Mouse (Mus musculus): ENCODE data around the gene Abhd14b.
A peak's percentile ranks its signal among the peaks of the same experiment; 100 is the strongest.

Abhd14b gene

DNA sequence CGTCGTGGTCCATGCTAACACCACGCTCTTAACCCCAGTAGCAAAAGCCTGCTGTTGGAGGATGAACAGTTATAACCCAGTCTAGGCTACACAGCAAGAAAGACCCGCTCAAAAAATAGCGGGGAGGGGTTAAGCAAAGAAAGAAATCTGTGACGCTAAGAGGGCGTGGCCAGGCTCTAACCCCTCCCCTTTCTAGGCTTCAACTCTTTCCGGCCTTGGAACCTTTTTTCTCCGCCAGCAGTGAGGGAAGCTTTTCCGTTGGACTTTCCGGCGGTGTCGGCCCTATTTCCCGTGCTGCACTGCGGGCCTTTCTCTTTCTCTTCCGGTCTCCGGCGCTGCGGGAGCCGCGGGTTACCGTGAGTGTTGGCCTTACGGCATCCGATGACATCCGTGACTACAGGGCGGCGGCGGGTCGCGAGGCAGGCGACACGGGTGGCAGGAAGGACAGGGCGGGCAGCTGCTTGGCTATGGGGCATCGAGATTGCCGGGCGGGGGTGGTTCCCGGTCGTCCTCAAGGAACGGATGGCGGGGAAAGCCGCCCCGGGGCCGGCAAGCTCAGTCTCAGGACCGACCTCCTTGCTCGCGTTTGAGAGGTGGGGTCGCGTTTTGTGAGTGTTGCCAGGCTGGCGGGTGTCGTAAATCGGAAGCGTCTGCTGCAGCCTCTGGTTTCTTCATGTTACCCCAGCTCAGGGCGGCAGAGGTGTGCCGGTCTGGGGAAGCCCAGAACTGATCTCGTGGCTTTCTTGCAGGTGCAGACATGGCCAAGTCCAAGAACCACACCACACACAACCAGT lies 17.8 kb upstream of the Abhd14b start, which contains the start of gene Rpl29:
Gene Rpl29, plus strand, starts transcription at position 234 of the 794 bp plus-strand sequence.
- peak; percentile 97 for DNase-seq (ENCODE audit: low read depth)

DNA sequence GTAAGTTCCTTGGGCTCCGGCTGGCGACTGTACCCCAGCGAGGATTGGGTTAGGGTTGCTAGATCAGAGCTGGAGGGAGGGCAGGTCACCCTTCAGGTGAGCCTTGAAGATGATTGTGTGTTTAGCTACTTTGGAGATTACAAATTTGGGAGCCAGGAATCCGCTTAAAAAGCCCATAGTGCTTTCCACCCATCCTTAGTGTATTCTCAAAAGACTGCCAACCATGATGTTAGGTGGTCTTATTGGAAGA lies 17.3 kb upstream of the Abhd14b start:
- DNase-seq (ENCODE audit: low read depth), result no peak

DNA sequence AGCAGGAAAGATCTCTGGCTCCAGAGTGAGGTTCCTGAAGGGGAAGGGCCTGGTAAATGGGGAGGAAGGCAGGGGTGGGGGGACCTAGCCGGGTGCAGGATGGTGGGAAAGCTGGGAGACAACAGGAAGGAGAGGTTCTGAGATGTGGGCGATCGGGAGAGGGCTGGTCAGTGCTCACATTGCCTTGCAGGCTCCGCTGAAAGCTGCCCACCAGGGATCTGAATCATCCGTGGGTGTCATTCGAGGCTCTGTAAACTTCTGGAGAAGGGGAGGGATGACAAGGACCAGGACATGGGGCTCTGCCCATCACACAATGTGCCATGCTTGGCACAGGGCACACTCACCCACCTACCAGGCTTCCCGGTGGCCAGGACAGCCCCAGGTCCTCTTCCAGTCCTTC lies 13.9 kb upstream of the Abhd14b start:
- no peak for DNase-seq (ENCODE audit: low read depth)

DNA sequence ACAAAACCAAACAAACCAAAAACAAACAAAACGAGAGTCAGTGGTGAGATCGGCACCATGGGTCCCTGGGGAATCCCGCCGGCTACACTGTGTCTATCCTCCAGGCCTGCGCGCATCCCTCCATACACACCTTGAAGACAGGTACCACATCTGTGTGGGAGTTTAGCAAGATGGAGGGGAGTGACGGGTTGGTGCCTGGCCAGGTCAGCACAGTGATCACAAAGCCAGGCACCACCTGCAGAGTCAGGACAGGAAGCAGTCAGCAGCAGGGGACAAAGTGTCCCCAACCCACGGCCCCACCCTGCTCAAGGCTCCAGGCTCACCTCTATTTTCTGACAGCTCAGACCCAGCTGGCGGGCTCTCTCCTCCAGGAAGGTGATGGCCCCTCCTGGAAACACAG lies 10.7 kb upstream of the Abhd14b start:
- DNase-seq (ENCODE audit: low read depth), result no peak

DNA sequence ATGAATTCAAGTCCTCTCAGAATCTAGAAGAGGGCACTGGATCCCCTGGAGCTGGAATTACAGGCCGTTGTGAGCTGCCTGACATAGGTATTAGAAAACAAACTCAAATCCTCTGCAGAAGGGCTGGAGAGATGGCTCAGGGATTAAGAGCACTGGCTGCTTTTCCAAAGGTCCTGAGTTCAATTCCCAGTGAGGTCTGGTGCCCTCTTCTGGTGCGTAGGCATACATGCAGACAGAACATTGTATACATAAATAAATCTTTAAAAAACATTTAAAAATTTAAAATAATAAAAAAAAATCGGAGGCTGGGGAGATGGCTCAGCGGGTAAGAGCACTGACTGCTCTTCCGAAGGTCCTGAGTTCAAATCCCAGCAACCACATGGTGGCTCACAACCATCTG lies 4.6 kb upstream of the Abhd14b start:
- DNase-seq (ENCODE audit: low read depth), result no peak

DNA sequence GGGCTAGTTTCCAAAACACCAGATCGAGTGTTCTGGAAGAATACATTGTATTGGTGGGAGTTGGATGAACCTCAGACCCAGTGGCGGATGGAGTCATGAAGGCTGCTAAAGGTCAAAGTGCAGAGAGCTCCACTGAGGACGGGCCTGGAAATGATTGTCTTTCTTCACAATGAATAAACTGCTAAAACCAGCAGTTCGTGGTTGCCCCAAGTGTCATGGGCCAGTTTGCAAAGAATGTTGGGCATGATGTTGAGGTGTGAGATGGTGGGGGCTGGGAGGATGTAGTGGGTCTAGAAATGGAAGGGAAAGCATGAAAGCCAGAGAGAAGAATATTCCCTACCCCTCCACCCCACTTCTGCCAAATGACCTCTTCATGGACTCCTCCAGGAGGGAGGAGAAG lies 2.4 kb upstream of the Abhd14b start:
- DNase-seq (ENCODE audit: low read depth), result no peak

DNA sequence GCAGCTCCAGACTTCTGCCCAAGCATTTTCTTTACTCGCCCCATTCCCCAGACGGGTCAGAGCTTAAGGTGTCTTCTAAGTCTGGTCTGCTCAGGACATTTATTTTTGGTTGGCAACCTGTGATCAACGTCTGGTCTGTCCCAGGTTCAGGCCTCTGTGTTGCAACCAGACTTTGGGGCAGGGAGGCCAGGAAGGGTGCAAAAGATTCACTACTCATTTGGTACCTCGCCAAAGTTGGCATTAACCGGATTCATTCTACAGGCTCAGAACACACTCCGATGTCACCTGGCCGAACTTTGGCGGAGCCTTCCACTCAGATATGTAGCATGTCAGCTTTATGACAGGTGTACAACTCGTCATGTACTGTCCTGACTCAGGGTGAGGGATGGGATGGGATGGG lies 692 bp downstream of the Abhd14b start:
- DNase-seq (ENCODE audit: low read depth), result no peak

DNA sequence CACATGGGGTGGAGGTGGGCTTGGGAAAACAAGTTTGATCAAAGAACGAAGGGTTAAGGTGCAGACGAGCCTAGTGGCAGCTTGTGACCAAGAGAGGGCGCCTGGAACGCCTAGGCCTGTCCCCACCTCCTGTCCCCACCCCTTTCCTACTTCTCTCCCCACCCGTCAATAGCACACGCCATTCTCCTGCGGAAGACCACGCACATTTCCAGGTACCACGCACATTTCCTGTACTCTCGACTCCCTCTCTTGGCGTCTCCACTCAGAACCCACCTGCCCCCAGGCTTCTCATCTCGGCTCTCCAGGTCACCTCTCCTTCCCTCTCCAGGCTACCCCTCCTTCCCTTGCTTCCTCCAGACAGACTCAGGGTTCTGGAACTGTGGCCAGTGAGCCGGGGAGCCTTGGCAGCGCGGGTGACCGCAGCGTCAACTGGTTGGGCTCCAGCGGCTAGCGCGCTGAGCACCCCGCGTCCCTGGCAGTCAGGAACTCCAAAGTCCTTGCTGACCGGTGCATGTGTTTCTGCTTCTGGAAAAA lies 1.3 kb downstream of the Abhd14b start:
- peak; percentile 49 for DNase-seq (ENCODE audit: low read depth)

DNA sequence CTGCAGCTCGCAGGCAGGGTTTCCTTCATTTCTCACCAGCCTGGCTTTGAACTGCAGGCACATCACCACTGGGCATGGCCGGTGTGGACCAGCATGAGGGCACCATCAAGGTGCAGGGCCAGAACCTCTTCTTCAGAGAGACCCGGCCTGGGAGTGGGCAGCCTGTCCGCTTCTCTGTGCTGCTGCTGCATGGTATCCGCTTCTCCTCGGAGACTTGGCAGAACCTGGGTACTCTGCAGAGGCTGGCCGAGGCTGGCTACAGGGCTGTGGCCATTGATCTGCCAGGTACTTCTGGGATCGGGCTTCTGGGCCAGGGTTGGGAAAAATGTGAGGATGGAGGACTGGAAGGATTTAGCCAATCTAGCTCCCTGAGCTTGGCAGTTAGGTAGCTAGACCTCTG lies 2.7 kb downstream of the Abhd14b start:
- no peak for DNase-seq (ENCODE audit: low read depth)

DNA sequence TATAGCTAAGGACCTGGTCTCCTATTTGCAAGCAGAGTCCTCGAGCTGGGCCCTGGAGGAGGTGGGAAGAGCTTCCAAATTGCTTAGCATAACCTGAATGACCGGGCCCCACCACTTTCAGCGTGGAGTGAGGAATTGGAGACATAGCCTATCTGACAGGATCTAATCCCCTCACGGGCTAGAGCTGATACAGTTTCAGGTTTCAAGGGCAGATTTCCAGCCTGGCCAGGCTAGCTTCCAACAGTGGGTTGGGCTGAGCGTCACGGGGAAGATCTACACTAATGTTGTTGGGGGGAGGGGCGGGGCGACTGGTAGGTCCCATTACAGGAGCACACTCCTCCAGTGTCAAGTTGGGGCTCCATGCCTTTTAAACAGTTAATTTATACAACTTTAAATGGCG lies 3.4 kb downstream of the Abhd14b start:
- peak; percentile 95 for DNase-seq (ENCODE audit: low read depth)

DNA sequence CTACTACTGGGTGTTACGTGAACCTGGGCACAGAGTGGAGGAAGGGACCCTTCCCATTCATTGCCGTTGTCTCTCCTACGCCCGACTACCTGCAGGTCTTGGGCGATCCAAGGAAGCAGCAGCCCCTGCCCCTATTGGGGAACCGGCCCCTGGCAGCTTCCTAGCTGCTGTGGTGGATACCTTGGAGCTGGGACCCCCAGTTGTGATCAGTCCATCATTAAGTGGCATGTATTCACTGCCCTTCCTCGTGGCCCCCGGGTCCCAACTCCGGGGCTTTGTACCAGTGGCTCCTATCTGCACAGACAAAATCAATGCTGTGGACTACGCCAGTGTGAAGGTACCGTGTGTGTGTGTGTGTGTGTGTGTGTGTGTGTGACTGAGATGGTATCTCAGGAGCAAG lies 4.0 kb downstream of the Abhd14b start:
- no peak for DNase-seq (ENCODE audit: low read depth)

DNA sequence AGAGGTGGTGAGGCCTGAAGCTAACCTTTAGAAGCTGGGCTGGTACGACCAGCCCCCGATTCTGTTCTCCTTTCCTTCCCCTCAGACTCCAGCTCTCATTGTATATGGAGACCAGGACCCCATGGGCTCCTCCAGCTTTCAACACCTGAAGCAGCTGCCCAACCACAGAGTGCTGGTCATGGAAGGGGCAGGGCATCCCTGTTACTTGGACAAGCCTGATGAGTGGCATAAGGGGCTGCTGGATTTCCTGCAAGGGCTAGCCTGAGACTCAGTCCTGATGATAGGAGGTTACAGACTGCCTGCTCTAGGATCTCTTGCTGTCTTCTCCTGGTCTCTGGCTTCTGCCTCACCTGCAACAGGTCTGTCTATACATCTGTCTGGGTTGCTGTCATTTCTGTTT lies 4.6 kb downstream of the Abhd14b start:
- no peak for DNase-seq (ENCODE audit: low read depth)

DNA sequence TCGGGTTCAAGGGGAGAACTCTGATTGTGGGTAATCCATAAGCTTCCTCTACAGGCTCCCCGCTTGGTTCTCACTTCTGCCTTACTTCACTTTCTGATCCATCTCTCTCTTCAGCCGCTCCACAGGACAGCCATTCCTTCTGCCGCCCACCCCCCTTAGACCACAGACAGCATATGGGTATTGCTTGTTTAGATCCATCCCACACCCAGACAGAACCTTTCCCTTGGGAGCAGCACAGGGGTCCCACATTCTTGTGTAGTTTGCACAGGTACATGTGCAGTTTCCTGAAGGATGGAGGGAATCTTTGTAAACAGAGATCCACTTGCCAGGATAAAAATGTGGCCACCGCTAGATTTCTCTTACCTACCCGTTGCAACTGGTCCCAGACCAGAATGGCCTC lies 5.1 kb downstream of the Abhd14b start:
- no peak for DNase-seq (ENCODE audit: low read depth)

DNA sequence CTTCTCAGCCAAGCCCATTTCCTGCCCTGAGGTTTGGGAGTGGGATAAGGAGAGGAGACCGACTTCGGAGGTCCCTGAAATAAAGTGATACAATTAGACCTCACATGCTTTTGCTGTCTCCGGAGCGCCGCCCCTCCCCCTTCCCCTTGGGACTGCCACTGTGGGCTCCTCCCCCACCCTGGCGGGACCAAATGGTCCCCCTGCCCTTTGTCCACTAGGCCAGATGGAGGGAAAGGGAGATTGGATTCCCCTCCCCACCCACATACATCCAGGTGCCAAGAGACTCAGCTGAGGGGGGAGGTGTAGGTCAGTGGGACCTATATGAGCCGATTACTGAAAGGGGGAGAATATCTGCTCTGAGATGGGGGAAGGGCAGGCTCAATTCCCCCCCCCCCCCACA lies 5.6 kb downstream of the Abhd14b start:
- DNase-seq (ENCODE audit: low read depth), result peak; percentile 60

DNA sequence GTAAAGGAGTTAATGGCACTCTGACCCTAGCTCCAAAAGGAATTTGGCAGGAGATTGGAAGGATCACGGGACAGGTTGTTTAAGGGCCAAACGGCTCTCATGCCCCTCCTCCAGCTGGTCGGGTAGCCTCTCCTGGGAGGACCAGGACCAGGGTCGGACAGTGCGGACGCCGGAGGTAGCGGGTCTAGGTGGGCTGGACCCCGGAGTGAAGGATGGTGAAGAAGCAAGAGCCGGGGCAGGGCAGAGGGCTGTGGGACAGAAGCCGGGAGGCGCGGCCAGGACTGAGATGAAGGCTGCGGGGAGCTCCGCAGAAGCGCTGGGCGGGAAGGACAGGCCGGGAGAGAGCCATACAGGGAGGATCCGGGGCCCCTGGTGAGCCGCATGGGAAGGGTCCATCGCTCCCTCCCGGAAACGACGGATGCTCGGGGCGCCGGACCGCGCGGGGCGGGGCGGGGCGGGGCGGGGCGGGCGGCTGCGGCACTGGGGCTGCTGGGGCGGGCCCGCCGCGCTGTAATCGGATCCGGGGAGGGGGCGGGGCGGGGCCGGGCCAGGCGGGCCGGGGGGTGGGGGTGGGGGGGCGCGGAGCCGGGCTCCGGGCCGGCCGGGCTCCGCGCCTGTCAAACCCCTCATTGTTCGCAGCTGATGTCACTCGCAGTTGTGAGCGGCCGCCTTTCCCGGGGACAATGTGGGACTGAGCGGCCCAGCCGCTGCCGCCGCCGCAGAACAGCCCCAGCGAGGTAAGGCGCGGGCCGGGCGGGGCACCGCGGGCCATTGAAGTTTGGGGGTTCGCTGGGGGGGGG lies 6.2 kb downstream of the Abhd14b start, which contains the start of gene Pcbp4:
Gene Pcbp4, plus strand, starts transcription at position 21 of the 800 bp plus-strand sequence.
- DNase-seq (ENCODE audit: low read depth), result peak; percentile 88

DNA sequence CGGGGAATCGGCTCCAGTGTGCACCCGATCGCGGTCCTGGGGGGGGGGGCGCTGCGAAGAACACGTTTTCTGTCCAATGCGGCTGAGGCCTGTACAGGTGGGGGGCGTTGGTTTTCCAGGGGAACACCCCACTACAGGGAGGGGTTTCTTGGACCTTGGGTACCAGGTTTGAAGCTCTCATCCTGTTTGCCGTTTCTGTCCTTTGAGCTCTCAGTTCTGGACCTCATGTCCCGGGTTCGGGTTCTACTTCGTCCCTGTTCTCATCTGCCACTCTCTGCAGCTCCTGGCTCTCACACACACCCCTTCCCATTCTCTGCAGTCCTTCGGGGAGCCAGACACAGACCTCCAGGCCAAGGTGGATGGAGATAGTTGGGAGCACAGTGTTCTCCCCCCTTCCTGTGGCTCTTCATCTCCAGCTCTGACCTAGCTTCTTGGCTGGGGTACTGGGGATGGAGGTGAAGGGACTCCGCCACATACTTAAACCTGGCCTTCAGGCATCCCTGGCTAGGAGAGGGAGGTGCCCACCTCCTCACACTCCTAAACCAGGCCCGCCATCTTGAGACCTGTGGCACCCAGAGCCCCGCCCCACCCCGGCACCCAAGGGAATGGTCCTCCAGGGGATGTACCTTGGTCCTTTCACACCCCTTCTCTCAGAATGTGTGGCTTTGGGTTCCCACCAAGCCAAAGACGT lies 7.0 kb downstream of the Abhd14b start:
- peak; percentile 37 for DNase-seq (ENCODE audit: low read depth)

DNA sequence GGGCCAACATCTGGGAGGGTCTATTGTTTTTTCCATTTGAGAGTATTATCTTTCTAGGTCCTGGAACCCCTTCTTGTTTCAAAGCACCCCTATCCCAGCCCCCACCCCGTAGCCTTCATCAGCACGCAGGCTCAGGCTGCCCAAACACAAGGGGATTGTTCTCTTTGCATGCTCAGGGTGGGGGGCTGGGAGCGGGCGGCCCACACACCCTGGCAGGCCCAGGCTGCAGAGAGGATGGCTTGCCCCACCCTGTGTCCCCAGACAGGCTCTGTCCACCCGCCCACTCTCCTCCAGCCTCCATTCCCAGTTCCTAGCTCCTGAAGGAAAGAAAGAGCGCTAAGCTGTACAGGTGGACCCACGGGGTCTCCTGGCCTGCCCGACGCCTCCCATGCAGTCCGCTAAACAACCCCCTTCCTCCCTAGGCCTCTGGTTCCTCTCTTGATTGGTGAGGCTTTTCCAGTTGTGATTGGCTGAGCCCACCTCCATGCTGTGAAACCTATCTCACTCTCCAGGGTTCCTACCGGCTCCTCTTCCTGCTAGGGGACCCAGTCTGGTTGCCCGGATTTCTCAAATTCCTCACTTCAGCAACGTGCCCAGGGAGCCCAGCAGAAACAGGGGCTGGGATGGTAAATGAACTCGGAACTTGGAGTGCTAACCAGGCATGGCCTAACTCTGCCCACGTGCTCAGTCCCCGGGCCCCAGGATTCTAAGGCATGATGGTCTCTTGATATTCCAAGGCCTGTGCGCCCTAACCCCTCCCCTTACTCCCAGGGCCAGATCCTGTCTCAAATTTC lies 7.8 kb downstream of the Abhd14b start:
- peak; percentile 54 for DNase-seq (ENCODE audit: low read depth)

DNA sequence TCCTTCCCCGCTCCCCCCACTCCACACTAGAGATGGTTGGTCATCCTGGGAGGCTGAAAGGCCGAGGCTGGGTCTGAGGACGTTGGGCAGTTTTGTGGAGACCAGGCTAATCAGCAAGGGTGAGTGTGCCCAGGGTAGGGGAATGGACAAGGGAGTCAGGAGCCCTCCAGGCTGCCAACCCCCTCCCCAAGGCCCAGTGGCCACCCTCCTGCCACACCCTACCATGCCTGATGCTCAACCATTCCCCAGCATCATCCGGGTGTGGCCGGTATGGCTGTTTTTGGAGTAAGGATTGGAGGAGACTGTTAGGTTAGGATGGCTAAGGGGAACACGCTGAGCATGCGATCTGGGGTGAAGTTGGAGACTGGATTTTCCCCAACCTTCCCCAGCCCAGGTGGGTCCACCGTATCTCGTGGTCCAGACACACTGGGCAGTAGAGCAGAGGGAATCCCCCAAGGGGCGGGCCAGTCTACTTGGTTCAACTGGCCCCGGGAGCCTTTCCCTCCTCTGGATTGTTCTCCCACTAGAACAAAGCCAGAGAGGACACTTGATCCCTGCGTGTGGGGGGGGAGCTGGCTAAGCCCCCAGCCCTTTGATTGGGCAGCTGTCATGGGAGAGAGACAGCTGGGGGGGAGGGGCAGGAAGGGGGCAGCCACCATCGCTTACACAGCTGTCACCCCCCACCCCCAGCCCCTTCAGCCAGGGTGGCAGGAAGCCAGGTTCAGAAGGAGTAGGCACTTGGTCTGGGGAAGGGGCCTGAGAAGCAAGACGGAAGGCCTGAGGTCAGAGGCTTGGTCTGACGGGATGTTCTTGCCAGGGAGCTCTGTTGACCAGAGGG lies 9.3 kb downstream of the Abhd14b start:
- no peak for DNase-seq (ENCODE audit: low read depth)

DNA sequence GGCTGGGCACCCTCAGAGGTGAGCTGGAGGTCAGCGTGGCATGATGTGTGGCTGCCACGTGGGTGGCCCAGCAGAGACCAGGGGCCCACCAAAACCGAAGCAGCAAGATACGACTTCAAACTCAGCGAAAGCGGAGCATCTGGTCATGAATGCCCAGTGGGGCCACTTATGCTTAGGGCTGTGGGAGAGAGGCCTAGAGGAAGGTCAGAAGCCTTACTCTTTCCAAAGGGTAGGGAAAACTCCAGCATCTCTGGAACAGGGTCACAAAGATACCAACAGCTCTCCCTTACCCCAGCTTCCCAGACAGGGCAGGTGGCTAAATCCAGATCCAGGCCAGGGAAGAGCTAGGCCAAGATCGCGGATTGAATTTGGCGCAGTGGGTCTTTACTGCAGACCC lies 9.9 kb downstream of the Abhd14b start:
- DNase-seq (ENCODE audit: low read depth), result no peak

DNA sequence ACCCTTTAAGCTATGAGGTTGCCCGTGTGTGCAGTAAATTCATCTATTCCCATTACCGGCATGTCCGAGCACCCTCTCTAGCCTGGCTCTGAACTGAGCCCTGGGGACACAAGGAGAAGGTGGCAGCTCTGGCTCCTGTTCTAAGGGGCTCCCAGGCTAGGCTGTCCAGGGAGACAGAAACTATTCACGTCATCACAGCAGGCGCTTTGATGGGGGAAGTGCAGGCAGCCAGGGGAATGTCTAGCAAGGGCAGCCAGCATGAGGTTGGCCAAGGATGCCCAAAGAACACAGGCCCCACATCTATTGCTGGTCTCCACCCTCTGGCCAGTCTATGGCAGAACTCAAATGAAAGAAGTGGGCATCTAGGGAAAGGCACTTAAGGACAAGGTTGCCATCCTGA lies 10.7 kb downstream of the Abhd14b start:
- no peak for DNase-seq (ENCODE audit: low read depth)

DNA sequence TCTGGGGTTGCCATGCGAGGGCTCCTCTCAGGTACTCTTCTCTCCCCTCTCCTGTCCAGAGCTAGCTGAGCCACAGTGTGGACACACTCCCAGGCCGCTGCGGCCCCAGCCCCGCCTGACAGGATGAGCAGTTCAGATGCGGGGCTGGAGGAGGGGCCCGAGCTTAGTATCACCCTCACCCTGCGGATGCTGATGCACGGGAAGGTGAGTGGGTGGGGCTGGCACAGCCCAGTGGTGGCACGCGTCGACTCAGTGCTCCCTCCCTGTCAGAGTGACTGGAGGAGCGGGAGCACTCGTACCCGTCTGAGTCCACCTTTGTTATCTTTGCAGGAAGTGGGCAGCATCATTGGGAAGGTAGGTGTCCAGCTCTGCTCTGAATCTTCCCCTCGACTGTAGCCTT lies 12.7 kb downstream of the Abhd14b start:
- DNase-seq (ENCODE audit: low read depth), result no peak
